Mouse (Mus musculus) forebrain, embryonic 10.5 days (tissue): ENCODE results near the gene Nfib. TPM values are rescaled to one million over a fixed set of nuclear protein-coding genes. Genes with fewer than 3 reads are reported as not detected.
A peak's percentile ranks its signal among the peaks of the same experiment; 100 is the strongest.

Experiments
- DNase-seq: peaks from one replicate; pipeline ENCODE4 v3.0.0-alpha.2; 2017; ENCODE audit warnings: low spot score; ENCODE audit errors: extremely low spot score
- H3K27ac ChIP-seq: fragments of 300-500 bp; sonication (generic); 2 replicates; pipeline ENCODE4 v1.5.1; 2016; ENCODE audit warnings: mild to moderate bottlenecking
- H3K27me3 ChIP-seq: fragments of 300-500 bp; sonication (generic); 2 replicates; pipeline ENCODE4 v1.6.1; 2016; ENCODE audit warnings: mild to moderate bottlenecking; ENCODE audit not compliant: poor library complexity, severe bottlenecking
- H3K36me3 ChIP-seq: fragments of 300-500 bp; sonication (generic); replicated peaks from 2 replicates; pipeline ENCODE4 v1.6.1; 2016; ENCODE audit warnings: mild to moderate bottlenecking, moderate library complexity
- H3K4me1 ChIP-seq: fragments of 300-500 bp; sonication (generic); 2 replicates; pipeline ENCODE4 v1.6.1; 2016
- H3K4me3 ChIP-seq: fragments of 300-500 bp; sonication (generic); 2 replicates; pipeline ENCODE4 v1.5.1; 2016; ENCODE audit warnings: mild to moderate bottlenecking, moderate library complexity
- H3K9me3 ChIP-seq: fragments of 300-500 bp; sonication (generic); 2 replicates; pipeline ENCODE4 v1.6.1; 2016; ENCODE audit warnings: mild to moderate bottlenecking, moderate library complexity
- WGBS: fragments of 180-500 bp; shearing (Covaris S2); methylation state at CpG from one replicate; pipeline ENCODE4 v1.1.7; 2016; 5-methylcytosine and 5-hydroxymethylcytosine counted together
- polyA plus RNA-seq: library from polyadenylated mRNA; unstranded; fragments of >200 nt; fragmentation: Nextera tagmentation; extraction: Ambion mirVana; gene quantifications from 2 replicates; pipeline ENCODE4 v1.2.1, GENCODE M21; 2016

Gene Nfib
- polyA plus RNA-seq, 1 experiment from 2014 or later, result 21.8 TPM

DNA sequence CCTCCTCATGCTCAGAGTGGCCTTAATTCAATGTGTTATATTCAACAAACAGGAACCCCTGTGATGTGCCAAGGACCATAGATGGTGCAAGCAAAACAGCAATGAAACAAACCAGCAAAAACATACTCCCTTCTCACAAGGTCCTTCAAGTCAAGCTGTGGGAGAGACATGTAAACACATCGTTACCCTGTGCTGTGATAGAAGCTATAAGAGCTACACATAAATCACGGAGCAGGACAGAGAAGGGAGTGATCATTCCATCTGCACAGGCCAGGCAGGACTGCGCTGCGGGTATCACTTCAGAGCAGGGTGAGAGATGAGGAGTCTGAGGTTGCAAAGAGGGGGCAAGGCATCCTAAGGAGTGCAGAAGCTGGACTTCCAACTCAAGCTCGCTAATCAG, 262.5 kb downstream of the Nfib start:
- H3K4me3 ChIP-seq, result no peak overlapping the region
- H3K27me3 ChIP-seq, result no peaks in the 10 kb centered on the region
- WGBS, result 89% methylated on average over 5 of the region's 5 CpGs
- no peaks in the 10 kb centered on the region for H3K36me3 ChIP-seq
- H3K9me3 ChIP-seq, result no peaks in the 10 kb centered on the region
- H3K27ac ChIP-seq, result no peak overlapping the region
- DNase-seq, result no peak
- peaks cover 22% of the 10 kb centered on the region for H3K4me1 ChIP-seq

DNA sequence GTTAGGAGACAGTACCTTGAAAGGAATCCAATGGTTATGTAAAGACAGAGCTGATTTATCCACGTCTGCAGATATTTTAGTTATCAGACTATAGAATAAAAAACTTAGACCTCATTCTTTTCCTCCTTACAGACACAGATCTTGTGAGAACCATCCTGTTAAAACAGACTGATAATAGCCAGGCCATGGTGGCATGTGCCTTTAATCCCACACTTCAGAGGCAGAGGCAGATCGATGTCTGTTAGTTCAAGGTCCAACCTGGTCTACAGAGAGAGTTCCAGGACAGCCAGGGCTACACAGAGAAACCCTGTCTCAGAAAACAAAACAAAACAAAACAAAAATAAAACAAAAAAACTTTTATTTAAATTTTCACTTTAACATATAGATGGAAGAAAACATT, 264.9 kb downstream of the Nfib start:
- H3K4me1 ChIP-seq, result peaks cover 30% of the 10 kb centered on the region
- no peaks in the 10 kb centered on the region for H3K36me3 ChIP-seq
- H3K9me3 ChIP-seq, result no peaks in the 10 kb centered on the region
- WGBS, result 90% methylated on average over 2 of the region's 2 CpGs
- H3K27me3 ChIP-seq, result no peaks in the 10 kb centered on the region
- DNase-seq, result no peak
- no peak overlapping the region for H3K4me3 ChIP-seq
- H3K27ac ChIP-seq, result no peak overlapping the region

DNA sequence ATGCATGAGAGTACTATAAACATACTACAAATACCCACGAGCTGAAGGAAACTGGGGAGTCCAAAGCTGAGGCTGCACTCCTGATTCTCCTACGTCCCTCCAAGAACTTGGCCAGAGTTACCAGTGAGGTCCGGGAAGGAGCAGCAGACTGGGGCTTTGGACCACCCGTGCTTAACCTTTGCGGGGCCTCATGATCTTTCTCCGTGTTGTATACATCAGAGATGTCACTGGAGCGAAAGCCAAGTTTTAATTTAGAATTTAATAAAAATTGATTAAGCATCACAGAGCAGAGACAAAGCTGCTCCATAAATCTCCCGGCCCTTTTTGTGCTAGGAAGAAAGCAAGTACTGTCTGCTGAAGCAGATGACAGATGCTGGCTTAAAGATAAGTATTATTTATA, 265.7 kb downstream of the Nfib start:
- Histone ChIP-seq H3K27me3 (no peaks in the 10 kb centered on the region), H3K4me3 (no peak overlapping the region), H3K27ac (no peak overlapping the region), H3K4me1 (peaks cover 37% of the 10 kb centered on the region), H3K9me3 (no peaks in the 10 kb centered on the region), H3K36me3 (no peaks in the 10 kb centered on the region)
- no peak for DNase-seq
- 89% methylated on average over 8 of the region's 8 CpGs for WGBS

- WGBS, result 94% methylated on average over 5 of the region's 5 CpGs
Observed at GRCm38 (mm10) chr4:82438631-82439030, 266.9 kb downstream of the Nfib start.

GRCm38 (mm10) chr4:82437533-82438318, 267.8 kb downstream of the Nfib start:
- 89% methylated on average over 12 of the region's 12 CpGs for WGBS
- no peak overlapping the region for H3K27ac ChIP-seq

More at GRCm38 (mm10) chr4:82438631-82439030, 266.9 kb downstream of the Nfib start:
- no peaks in the 10 kb centered on the region for H3K9me3 ChIP-seq
- H3K4me3 ChIP-seq, result no peak overlapping the region
- H3K27ac ChIP-seq, result no peak overlapping the region
- H3K4me1 ChIP-seq, result peaks cover 42% of the 10 kb centered on the region
- no peak for DNase-seq
- H3K36me3 ChIP-seq, result no peaks in the 10 kb centered on the region
- H3K27me3 ChIP-seq, result no peaks in the 10 kb centered on the region

GRCm38 (mm10) chr4:82436656-82437055, 268.9 kb downstream of the Nfib start:
- DNase-seq, result no peak
- Histone ChIP-seq H3K4me3 (no peak overlapping the region), H3K27me3 (no peaks in the 10 kb centered on the region), H3K27ac (no peak overlapping the region), H3K9me3 (no peaks in the 10 kb centered on the region), H3K4me1 (peaks cover 42% of the 10 kb centered on the region), H3K36me3 (no peaks in the 10 kb centered on the region)
- WGBS, result 87% methylated on average over 2 of the region's 2 CpGs

More at GRCm38 (mm10) chr4:82437533-82438318, 267.8 kb downstream of the Nfib start:
- Histone ChIP-seq H3K4me1 (peaks cover 42% of the 10 kb centered on the region), H3K27me3 (no peaks in the 10 kb centered on the region), H3K9me3 (no peaks in the 10 kb centered on the region), H3K4me3 (no peak overlapping the region), H3K36me3 (no peaks in the 10 kb centered on the region)
- DNase-seq, result no peak

DNA sequence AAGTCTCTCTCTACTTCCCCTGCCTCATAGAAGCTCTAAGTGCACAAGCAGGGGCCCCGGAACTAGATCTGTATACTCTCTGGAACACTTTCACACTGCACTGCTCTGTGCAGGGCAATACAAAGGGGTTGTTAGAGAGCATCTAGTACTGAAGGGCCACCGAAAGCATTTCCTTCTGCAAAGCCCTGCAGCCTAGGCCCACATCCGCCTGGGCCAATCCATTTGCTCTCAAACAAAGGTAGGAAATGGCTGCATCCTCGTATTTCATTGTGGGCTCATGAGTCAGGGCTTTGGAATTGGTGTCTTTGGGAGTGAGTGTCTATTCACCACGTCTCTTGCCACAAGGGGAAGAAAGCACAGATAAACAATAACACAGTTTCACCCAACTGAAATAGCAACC, 269.8 kb downstream of the Nfib start:
- no peak for DNase-seq
- Histone ChIP-seq H3K4me1 (peaks cover 41% of the 10 kb centered on the region), H3K36me3 (no peaks in the 10 kb centered on the region), H3K9me3 (no peaks in the 10 kb centered on the region), H3K27ac (peak overlapping the region; percentile 27; the same call in 1 of the 2 replicates), H3K27me3 (no peaks in the 10 kb centered on the region), H3K4me3 (no peak overlapping the region)
- 38% methylated on average over 5 of the region's 5 CpGs for WGBS

DNA sequence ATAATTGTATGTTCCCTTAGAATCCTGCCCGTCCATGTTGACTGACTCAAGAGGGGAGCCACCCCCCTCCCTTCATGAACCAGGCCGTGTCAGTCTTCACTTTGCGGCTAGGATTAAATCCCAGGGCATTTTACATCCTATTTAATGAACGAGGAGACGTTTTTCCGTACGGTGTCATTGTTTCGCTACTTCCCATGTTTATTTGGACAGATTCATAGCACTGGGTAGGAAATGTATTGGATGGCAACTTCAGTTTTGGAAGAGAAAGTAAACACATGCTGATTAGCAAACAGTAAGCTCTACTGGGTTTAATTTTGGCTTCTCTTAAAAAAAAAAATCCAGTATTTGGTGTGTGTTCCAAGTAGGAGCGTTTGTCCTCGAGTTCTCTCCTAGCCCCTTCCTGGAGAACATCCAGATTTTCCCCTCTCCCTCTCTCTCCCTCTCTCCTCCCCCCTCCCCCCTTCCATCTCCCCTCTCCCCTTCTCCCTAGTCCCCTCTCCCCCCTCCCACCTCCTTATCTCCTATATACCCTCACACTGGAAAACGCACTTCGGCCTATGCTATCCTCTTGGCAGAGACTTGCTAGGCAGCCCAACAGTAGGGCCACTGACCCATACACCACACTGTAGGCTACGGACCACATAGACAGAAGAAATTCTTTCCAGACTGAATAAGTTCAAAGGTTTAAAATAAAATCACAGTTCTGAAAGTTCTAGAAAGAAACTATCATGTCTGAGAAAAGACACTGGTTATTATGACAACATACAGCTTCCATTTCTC, 271.4 kb downstream of the Nfib start:
- H3K27me3 ChIP-seq, result no peaks in the 10 kb centered on the region
- WGBS, result 88% methylated on average over 13 of the region's 13 CpGs
- no peaks in the 10 kb centered on the region for H3K36me3 ChIP-seq

GRCm38 (mm10) chr4:82431831-82432230, 273.7 kb downstream of the Nfib start:
- Histone ChIP-seq H3K27me3 (no peaks in the 10 kb centered on the region), H3K9me3 (no peaks in the 10 kb centered on the region), H3K4me1 (peaks cover 57% of the 10 kb centered on the region), H3K27ac (no peak overlapping the region), H3K36me3 (no peaks in the 10 kb centered on the region), H3K4me3 (no peak overlapping the region)
- WGBS, result 94% methylated on average over 8 of the region's 8 CpGs
- DNase-seq, result no peak

More for the DNA sequence above, 271.4 kb downstream of the Nfib start:
- no peak for DNase-seq
- no peaks in the 10 kb centered on the region for H3K9me3 ChIP-seq
- no peak overlapping the region for H3K4me3 ChIP-seq
- H3K27ac ChIP-seq, result no peak overlapping the region
- peaks cover 48% of the 10 kb centered on the region for H3K4me1 ChIP-seq

- Histone ChIP-seq H3K4me1 (peaks cover 46% of the 10 kb centered on the region), H3K4me3 (no peak overlapping the region), H3K27ac (no peak overlapping the region), H3K9me3 (no peaks in the 10 kb centered on the region), H3K36me3 (no peaks in the 10 kb centered on the region), H3K27me3 (no peaks in the 10 kb centered on the region)
- 57% methylated on average over 3 of the region's 3 CpGs for WGBS
- no peak for DNase-seq
Observed at GRCm38 (mm10) chr4:82430802-82431201, 274.7 kb downstream of the Nfib start.

GRCm38 (mm10) chr4:82426224-82426623, 279.3 kb downstream of the Nfib start:
- H3K4me3 ChIP-seq, result no peak overlapping the region
- H3K27ac ChIP-seq, result no peak overlapping the region
- H3K4me1 ChIP-seq, result peaks cover 32% of the 10 kb centered on the region
- 92% methylated on average over 4 of the region's 4 CpGs for WGBS
- no peaks in the 10 kb centered on the region for H3K27me3 ChIP-seq
- H3K9me3 ChIP-seq, result no peaks in the 10 kb centered on the region
- H3K36me3 ChIP-seq, result no peaks in the 10 kb centered on the region
- no peak for DNase-seq

DNA sequence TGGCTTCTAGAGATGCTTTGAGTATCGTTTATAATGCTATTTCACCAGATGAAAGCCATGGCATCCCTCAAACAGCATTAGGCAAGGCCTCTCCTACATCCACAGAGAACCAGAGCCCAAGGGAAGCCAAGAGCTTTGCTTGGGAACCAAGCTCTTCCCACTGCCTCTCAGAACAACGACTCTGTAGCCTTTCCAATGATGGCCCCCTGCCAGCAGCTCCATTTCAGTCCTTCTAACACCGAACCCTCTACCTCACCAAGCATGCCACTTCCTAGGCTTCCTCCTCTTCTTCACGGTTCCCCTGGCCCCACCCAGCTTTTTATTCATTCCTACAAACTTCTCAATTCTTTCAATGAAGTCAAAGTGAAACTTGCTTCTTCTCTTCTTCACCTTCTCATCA, 287.3 kb downstream of the Nfib start:
- H3K36me3 ChIP-seq, result no peaks in the 10 kb centered on the region
- H3K9me3 ChIP-seq, result no peaks in the 10 kb centered on the region
- H3K4me1 ChIP-seq, result peaks cover 3% of the 10 kb centered on the region; the same call in 1 of the 2 replicates
- DNase-seq, result no peak
- 78% methylated on average over 4 of the region's 4 CpGs for WGBS
- no peak overlapping the region for H3K27ac ChIP-seq
- no peak overlapping the region for H3K4me3 ChIP-seq
- no peaks in the 10 kb centered on the region for H3K27me3 ChIP-seq

- 77% methylated on average over 4 of the region's 4 CpGs for WGBS
- DNase-seq, result no peak
- no peak overlapping the region for H3K4me3 ChIP-seq
Observed at GRCm38 (mm10) chr4:82415817-82416216, 289.7 kb downstream of the Nfib start.

More at GRCm38 (mm10) chr4:82415817-82416216, 289.7 kb downstream of the Nfib start:
- Histone ChIP-seq H3K27me3 (peaks cover 5% of the 10 kb centered on the region), H3K27ac (no peak overlapping the region), H3K4me1 (peaks cover 23% of the 10 kb centered on the region), H3K9me3 (no peaks in the 10 kb centered on the region), H3K36me3 (no peaks in the 10 kb centered on the region)
